Mouse (Mus musculus) forebrain, embryonic 14.5 days (tissue): ENCODE measurements around the gene Cd22. TPM values are rescaled to one million over a fixed set of nuclear protein-coding genes. Genes with fewer than 3 reads are reported as not detected.

Source experiments
- ATAC-seq: fragments of 200-750 bp; cut with Nextera tagmentation; 2 replicates; pipeline ENCODE4 v1.8.0; 2017; ENCODE audit warnings: mild to moderate bottlenecking, moderate library complexity
- DNase-seq: peaks from one replicate; pipeline ENCODE4 v3.0.0-alpha.2; 2015; ENCODE audit warnings: low spot score
- H3K27ac ChIP-seq: fragments of 300-500 bp; sonication (generic); 2 replicates; pipeline ENCODE4 v1.5.1; 2014; ENCODE audit warnings: low read depth, mild to moderate bottlenecking, control low read depth, low read length, moderate library complexity
- H3K27me3 ChIP-seq: fragments of 300-500 bp; sonication (generic); replicated peaks from 2 replicates; pipeline ENCODE4 v1.6.1; 2014; ENCODE audit warnings: low read length, control low read depth, mixed read lengths; ENCODE audit not compliant: control insufficient read depth, insufficient read depth
- H3K36me3 ChIP-seq: fragments of 300-500 bp; sonication (generic); 2 replicates; pipeline ENCODE4 v1.6.1; 2014; ENCODE audit warnings: low read length, control low read depth; ENCODE audit not compliant: control insufficient read depth, insufficient read depth
- H3K4me1 ChIP-seq: fragments of 300-500 bp; sonication (generic); 2 replicates; pipeline ENCODE4 v1.6.1; 2014; ENCODE audit warnings: antibody characterized with exemption, low read length, control low read depth; ENCODE audit not compliant: control insufficient read depth, insufficient read depth
- H3K4me2 ChIP-seq: fragments of 300-500 bp; sonication (generic); 2 replicates; pipeline ENCODE4 v1.6.1; 2014; ENCODE audit warnings: mild to moderate bottlenecking, control low read depth, low read length
- H3K4me3 ChIP-seq: fragments of 300-500 bp; sonication (generic); 2 replicates; pipeline ENCODE4 v1.5.1; 2014; ENCODE audit warnings: low read depth, low read length, control low read depth
- H3K9ac ChIP-seq: fragments of 300-500 bp; sonication (generic); 2 replicates; pipeline ENCODE4 v1.6.1; 2014; ENCODE audit warnings: mild to moderate bottlenecking, low read length, control low read depth, moderate library complexity
- H3K9me3 ChIP-seq: fragments of 300-500 bp; sonication (generic); replicated peaks from 2 replicates; pipeline ENCODE4 v1.6.1; 2016; ENCODE audit warnings: low read length, control low read depth, mixed read lengths; ENCODE audit not compliant: control insufficient read depth
- WGBS: fragments of 180-500 bp; shearing (Covaris S2); extraction: QIAGEN DNeasy Blood & Tissue Kit; methylation state at CpG from one replicate; pipeline ENCODE4 v1.1.7; 2014; 5-methylcytosine and 5-hydroxymethylcytosine counted together
- polyA plus RNA-seq: library from polyadenylated mRNA; unstranded; fragments of >200 nt; fragmentation: Nextera tagmentation; extraction: Ambion mirVana; gene quantifications from 2 replicates; pipeline ENCODE4 v1.2.1, GENCODE M21; 2014

Cd22 gene
- polyA plus RNA-seq, 1 experiment from 2014 or later: not detected

- Histone ChIP-seq H3K9me3 (no peaks in the 10 kb centered on the region), H3K27me3 (no peaks in the 10 kb centered on the region), H3K9ac (no peak overlapping the region), H3K4me3 (no peak overlapping the region), H3K36me3 (no peaks in the 10 kb centered on the region), H3K4me2 (no peak overlapping the region), H3K27ac (no peak overlapping the region), H3K4me1 (no peaks in the 10 kb centered on the region)
- WGBS: 85% methylated on average over 4 of the region's 4 CpGs
- no peak for ATAC-seq
- no peak for DNase-seq
Measured at GRCm38 (mm10) chr7:30886852-30887251, 6.7 kb upstream of the Cd22 start.

GRCm38 (mm10) chr7:30884047-30884446 is 3.9 kb upstream of the Cd22 start:
- Histone ChIP-seq H3K27ac (no peak overlapping the region), H3K4me2 (no peak overlapping the region), H3K9ac (no peak overlapping the region), H3K4me1 (no peaks in the 10 kb centered on the region), H3K4me3 (no peak overlapping the region), H3K9me3 (no peaks in the 10 kb centered on the region), H3K27me3 (no peaks in the 10 kb centered on the region), H3K36me3 (no peaks in the 10 kb centered on the region)
- no peak for ATAC-seq
- no peak for DNase-seq

- WGBS: 89% methylated on average over 3 of the region's 3 CpGs
- ATAC-seq (no peak), DNase-seq (no peak)
- no peak overlapping the region for H3K4me3 ChIP-seq
- no peaks in the 10 kb centered on the region for H3K4me1 ChIP-seq
- no peaks in the 10 kb centered on the region for H3K36me3 ChIP-seq
- H3K9me3 ChIP-seq: no peaks in the 10 kb centered on the region
- no peak overlapping the region for H3K4me2 ChIP-seq
- H3K27ac ChIP-seq: no peak overlapping the region
- no peaks in the 10 kb centered on the region for H3K27me3 ChIP-seq
- no peak overlapping the region for H3K9ac ChIP-seq
Measured at GRCm38 (mm10) chr7:30881367-30881766, 1.2 kb upstream of the Cd22 start.

GRCm38 (mm10) chr7:30878950-30879349 is 1.2 kb downstream of the Cd22 start:
- no peak overlapping the region for H3K27ac ChIP-seq
- no peaks in the 10 kb centered on the region for H3K4me1 ChIP-seq
- H3K4me2 ChIP-seq: no peak overlapping the region
- H3K9me3 ChIP-seq: no peaks in the 10 kb centered on the region
- no peak overlapping the region for H3K9ac ChIP-seq
- 84% methylated on average over 6 of the region's 6 CpGs for WGBS
- no peak overlapping the region for H3K4me3 ChIP-seq
- no peaks in the 10 kb centered on the region for H3K36me3 ChIP-seq
- DNase-seq (no peak), ATAC-seq (no peak)
- H3K27me3 ChIP-seq: no peaks in the 10 kb centered on the region

- Histone ChIP-seq H3K4me2 (no peak overlapping the region), H3K4me1 (no peaks in the 10 kb centered on the region), H3K27me3 (no peaks in the 10 kb centered on the region), H3K9me3 (no peaks in the 10 kb centered on the region), H3K4me3 (no peak overlapping the region), H3K36me3 (no peaks in the 10 kb centered on the region), H3K27ac (no peak overlapping the region), H3K9ac (no peak overlapping the region)
- WGBS: 31% methylated on average over 15 of the region's 15 CpGs
- DNase-seq (peak; percentile 64), ATAC-seq (no peak)
Measured at GRCm38 (mm10) chr7:30873083-30873482, 7.1 kb downstream of the Cd22 start.

- H3K27me3 ChIP-seq: no peaks in the 10 kb centered on the region
- no peaks in the 10 kb centered on the region for H3K4me1 ChIP-seq
- no peak for DNase-seq
- no peak overlapping the region for H3K4me3 ChIP-seq
- 74% methylated on average over 8 of the region's 8 CpGs for WGBS
- ATAC-seq: no peak
- H3K9ac ChIP-seq: no peak overlapping the region
- no peaks in the 10 kb centered on the region for H3K9me3 ChIP-seq
- no peak overlapping the region for H3K27ac ChIP-seq
- no peaks in the 10 kb centered on the region for H3K36me3 ChIP-seq
- H3K4me2 ChIP-seq: no peak overlapping the region
Measured at GRCm38 (mm10) chr7:30863386-30863785, 16.8 kb downstream of the Cd22 start.

GRCm38 (mm10) chr7:30861464-30861863 is 18.7 kb downstream of the Cd22 start, which contains the start of gene Ffar1:
Gene Ffar1, minus strand, starts transcription at chr7:30861564.
- ATAC-seq (no peak), DNase-seq (no peak)
- WGBS: 86% methylated on average over 12 of the region's 12 CpGs
- no peak within 1 kb of the TSS for H3K4me3 ChIP-seq
- no peaks in the 10 kb centered on the region for H3K27me3 ChIP-seq
- H3K36me3 ChIP-seq: no peaks in the 10 kb centered on the region
- H3K27ac ChIP-seq: no peak within 1 kb of the TSS
- no peaks in the 10 kb centered on the region for H3K4me1 ChIP-seq
- H3K4me2 ChIP-seq: no peak within 1 kb of the TSS
- H3K9me3 ChIP-seq: no peaks in the 10 kb centered on the region
- H3K9ac ChIP-seq: no peak within 1 kb of the TSS

GRCm38 (mm10) chr7:30859635-30860402 is 20.3 kb downstream of the Cd22 start:
- ATAC-seq (peak; percentile 66), DNase-seq (peak; percentile 86)
- 7% methylated on average over 14 of the region's 16 CpGs for WGBS
- no peak overlapping the region for H3K4me3 ChIP-seq
- no peaks in the 10 kb centered on the region for H3K4me1 ChIP-seq
- no peaks in the 10 kb centered on the region for H3K9me3 ChIP-seq
- H3K4me2 ChIP-seq: peak overlapping the region; percentile 44
- no peak overlapping the region for H3K27ac ChIP-seq
- no peaks in the 10 kb centered on the region for H3K36me3 ChIP-seq
- peak overlapping the region; percentile 40; the same call in 1 of the 2 replicates for H3K9ac ChIP-seq
- H3K27me3 ChIP-seq: no peaks in the 10 kb centered on the region

GRCm38 (mm10) chr7:30859290-30859634 is 20.9 kb downstream of the Cd22 start:
- Histone ChIP-seq H3K4me3 (no peak overlapping the region), H3K4me1 (no peaks in the 10 kb centered on the region), H3K36me3 (no peaks in the 10 kb centered on the region), H3K4me2 (no peak overlapping the region; the same call in 1 of the 2 replicates), H3K27me3 (no peaks in the 10 kb centered on the region), H3K9me3 (no peaks in the 10 kb centered on the region), H3K27ac (no peak overlapping the region), H3K9ac (no peak overlapping the region)
- DNase-seq (peak; percentile 76), ATAC-seq (peak; percentile 61; the same call in 1 of the 2 replicates)
